Mouse (Mus musculus): ENCODE results near the gene Msx2.

- TF ChIP-seq GATA1 (IDR thresholded peaks at IDR 0.05; ENCODE audit: low read length), result no peak
- TF ChIP-seq TAL1 (IDR thresholded peaks at IDR 0.05; ENCODE audit: low read length), result no peak
These were observed 55.2 kb downstream of the Msx2 start for GRCm38 (mm10) chr13:53417701-53418100.
